Mouse (Mus musculus) liver, postnatal 0 days (tissue): Measurements from ENCODE around the gene Gramd1a. TPM values are rescaled to one million over a fixed set of nuclear protein-coding genes. Genes with fewer than 3 reads are reported as not detected.
A peak's percentile ranks its signal among the peaks of the same experiment; 100 is the strongest.

ENCODE experiments used
- ATAC-seq: fragments of 200-750 bp; cut with Nextera tagmentation; 2 replicates; pipeline ENCODE4 v1.8.0; 2017; ENCODE audit warnings: mild to moderate bottlenecking, moderate library complexity
- DNase-seq: peaks from one replicate; pipeline ENCODE4 v3.0.0-alpha.2; 2016
- H3K27ac ChIP-seq: fragments of 300-500 bp; sonication (generic); 2 replicates; pipeline ENCODE4 v1.5.1; 2014; ENCODE audit warnings: antibody characterized with exemption, moderate library complexity, mild to moderate bottlenecking, low read depth
- H3K27me3 ChIP-seq: fragments of 300-500 bp; sonication (generic); 2 replicates; pipeline ENCODE4 v1.6.1; 2014; ENCODE audit warnings: low read length, control low read depth, mixed read lengths; ENCODE audit not compliant: insufficient read depth
- H3K36me3 ChIP-seq: fragments of 300-500 bp; sonication (generic); replicated peaks from 2 replicates; pipeline ENCODE4 v1.6.1; 2014; ENCODE audit warnings: mild to moderate bottlenecking, control low read depth, low read length, moderate library complexity, mixed read lengths; ENCODE audit not compliant: insufficient read depth
- H3K4me1 ChIP-seq: fragments of 300-500 bp; sonication (generic); 2 replicates; pipeline ENCODE4 v1.6.1; 2014; ENCODE audit warnings: antibody characterized with exemption, mild to moderate bottlenecking, control low read depth; ENCODE audit not compliant: insufficient read depth
- H3K4me2 ChIP-seq: fragments of 300-500 bp; sonication (generic); 2 replicates; pipeline ENCODE4 v1.6.1; 2014; ENCODE audit warnings: low read depth, mild to moderate bottlenecking, low read length, moderate library complexity, mixed read lengths
- H3K4me3 ChIP-seq: fragments of 300-500 bp; sonication (generic); 2 replicates; pipeline ENCODE4 v1.5.1; 2014; ENCODE audit warnings: low read depth, low read length
- H3K9ac ChIP-seq: fragments of 300-500 bp; sonication (generic); replicated peaks from 2 replicates; pipeline ENCODE4 v1.6.1; 2014; ENCODE audit warnings: mild to moderate bottlenecking, moderate library complexity
- H3K9me3 ChIP-seq: fragments of 300-500 bp; sonication (generic); 2 replicates; pipeline ENCODE4 v1.6.1; 2016; ENCODE audit warnings: mild to moderate bottlenecking, control low read depth, low read length, mixed read lengths
- CTCF ChIP-seq: sonication (generic); IDR thresholded peaks from 2 replicates; pipeline ENCODE4 v1.5.1; 2016; ENCODE audit warnings: antibody characterized with exemption, low read depth
- EP300 ChIP-seq: IDR thresholded peaks from 2 replicates; pipeline ENCODE4 v1.6.1; 2016; ENCODE audit warnings: antibody characterized with exemption, low read depth, mild to moderate bottlenecking
- WGBS: fragments of 180-500 bp; shearing (Covaris S2); extraction: QIAGEN DNeasy Blood & Tissue Kit; methylation state at CpG from one replicate; pipeline ENCODE4 v1.1.7; 2014; ENCODE audit not compliant: insufficient replicate concordance; 5-methylcytosine and 5-hydroxymethylcytosine counted together
- polyA plus RNA-seq: library from polyadenylated mRNA; unstranded; fragments of >200 nt; fragmentation: Nextera tagmentation; extraction: Ambion mirVana; gene quantifications from 2 replicates; pipeline ENCODE4 v1.2.1, GENCODE M21; 2015

Gene Gramd1a
- polyA plus RNA-seq, 1 experiment from 2014 or later = 8.9 TPM

DNA sequence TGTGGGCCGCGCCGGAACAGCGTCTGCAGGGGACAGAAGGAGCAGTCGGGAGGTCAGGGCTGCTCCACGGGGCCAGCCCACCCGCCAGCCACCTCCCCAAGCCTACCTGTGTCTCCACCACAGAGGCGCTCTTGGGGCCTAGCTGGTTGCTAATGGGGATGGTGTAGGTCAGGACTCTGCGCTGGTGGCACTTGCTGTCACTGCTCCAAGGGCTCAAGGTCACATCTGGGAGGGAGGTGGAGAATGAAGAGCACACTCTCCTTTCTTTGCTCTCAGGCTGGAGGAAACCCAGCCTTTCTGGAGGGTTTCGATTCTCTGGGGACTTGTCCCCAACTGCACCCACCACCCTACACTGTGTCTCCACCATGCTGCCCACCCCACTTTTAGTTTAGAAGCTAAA, 20.0 kb downstream of the Gramd1a start:
- no peak for TF ChIP-seq CTCF
- no peak for TF ChIP-seq EP300
- no peak overlapping the region for H3K4me2 ChIP-seq
- H3K27ac ChIP-seq = no peak overlapping the region
- ATAC-seq (no peak), DNase-seq (no peak)
- no peaks in the 10 kb centered on the region for H3K4me1 ChIP-seq
- H3K36me3 ChIP-seq = peaks cover 96% of the 10 kb centered on the region
- H3K27me3 ChIP-seq = no peaks in the 10 kb centered on the region
- H3K9me3 ChIP-seq = no peaks in the 10 kb centered on the region
- H3K9ac ChIP-seq = no peak overlapping the region
- no peak overlapping the region for H3K4me3 ChIP-seq
- 79% methylated on average over 10 of the region's 10 CpGs for WGBS

GRCm38 (mm10) chr7:31131866-31132265, 23.8 kb downstream of the Gramd1a start:
- no peak for DNase-seq
- Histone ChIP-seq H3K4me1 (0 out of 2 replicates have a peak, but pooled peaks cover 5% of the 10 kb centered on the region), H3K4me3 (no peak overlapping the region), H3K9ac (no peak overlapping the region), H3K36me3 (peaks cover 72% of the 10 kb centered on the region), H3K27ac (no peak overlapping the region), H3K9me3 (no peaks in the 10 kb centered on the region), H3K27me3 (peaks cover 10% of the 10 kb centered on the region), H3K4me2 (no peak overlapping the region)
- 79% methylated on average over 4 of the region's 4 CpGs for WGBS
- TF ChIP-seq CTCF = no peak
- no peak for TF ChIP-seq EP300
- ATAC-seq = no peak

DNA sequence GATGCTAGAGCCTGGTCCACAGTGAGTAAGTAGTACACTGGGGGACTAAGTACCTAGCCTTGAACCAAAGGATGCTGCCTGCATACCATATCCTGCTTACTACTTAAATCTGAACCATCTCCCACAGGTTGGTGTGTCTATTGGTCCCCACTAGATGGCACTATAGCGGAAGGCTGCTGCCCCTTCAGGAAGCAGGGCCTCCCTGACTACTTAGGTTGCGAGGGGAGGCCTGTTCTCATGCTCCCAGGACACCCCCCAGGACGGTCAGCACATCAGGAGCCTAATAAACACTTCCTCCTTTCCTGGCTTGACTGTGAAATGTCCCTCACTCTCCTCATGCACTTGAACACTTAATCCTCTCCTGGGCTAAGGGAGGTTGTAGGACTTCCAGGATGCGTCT, 24.9 kb downstream of the Gramd1a start:
- Histone ChIP-seq H3K27ac (no peak overlapping the region), H3K4me1 (peaks cover 11% of the 10 kb centered on the region; the same call in 1 of the 2 replicates), H3K27me3 (peaks cover 19% of the 10 kb centered on the region), H3K9me3 (no peaks in the 10 kb centered on the region), H3K36me3 (peaks cover 62% of the 10 kb centered on the region), H3K4me3 (no peak overlapping the region), H3K4me2 (no peak overlapping the region), H3K9ac (no peak overlapping the region)
- WGBS = 36% methylated on average over 4 of the region's 4 CpGs
- DNase-seq (peak; percentile 51), ATAC-seq (peak; percentile 46; the same call in 1 of the 2 replicates)
- TF ChIP-seq EP300 (no peak), CTCF (peak; percentile 87)

DNA sequence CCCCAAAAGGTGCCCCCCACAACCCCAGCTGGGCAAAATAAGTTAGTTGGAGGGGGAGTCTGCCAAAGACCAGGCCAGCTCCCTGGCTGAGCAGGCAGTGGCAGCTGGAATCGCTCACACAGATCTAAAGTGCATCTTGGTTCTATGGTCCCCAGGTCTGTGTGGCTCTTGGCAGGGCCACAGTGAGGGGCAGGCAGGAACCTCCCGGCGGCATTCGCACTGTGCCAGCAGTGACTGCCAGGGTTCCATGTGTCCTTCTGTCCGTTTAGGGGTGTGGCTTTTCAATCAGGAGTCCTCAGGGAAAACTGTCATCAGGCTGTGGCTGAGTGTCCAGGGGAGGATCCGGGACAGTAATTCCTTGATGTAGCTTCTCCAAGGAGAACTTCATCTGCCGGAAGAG, 25.5 kb downstream of the Gramd1a start:
- Histone ChIP-seq H3K9ac (no peak overlapping the region), H3K4me2 (no peak overlapping the region), H3K4me1 (peaks cover 11% of the 10 kb centered on the region; the same call in 1 of the 2 replicates), H3K4me3 (no peak overlapping the region), H3K9me3 (no peaks in the 10 kb centered on the region), H3K36me3 (peaks cover 56% of the 10 kb centered on the region), H3K27ac (no peak overlapping the region), H3K27me3 (peaks cover 25% of the 10 kb centered on the region)
- 91% methylated on average over 7 of the region's 7 CpGs for WGBS
- TF ChIP-seq CTCF (no peak), EP300 (no peak)
- ATAC-seq = no peak
- DNase-seq = no peak

GRCm38 (mm10) chr7:31128157-31128705, 27.5 kb downstream of the Gramd1a start:
- H3K9ac ChIP-seq = no peak overlapping the region
- H3K27me3 ChIP-seq = peaks cover 30% of the 10 kb centered on the region
- no peaks in the 10 kb centered on the region for H3K9me3 ChIP-seq
- H3K36me3 ChIP-seq = peaks cover 37% of the 10 kb centered on the region
- H3K4me1 ChIP-seq = peaks cover 11% of the 10 kb centered on the region; the same call in 1 of the 2 replicates
- H3K27ac ChIP-seq = no peak overlapping the region
- WGBS = 72% methylated on average over 9 of the region's 9 CpGs
- no peak for ATAC-seq
- no peak overlapping the region for H3K4me2 ChIP-seq
- TF ChIP-seq CTCF = no peak
- TF ChIP-seq EP300 = no peak
- H3K4me3 ChIP-seq = no peak overlapping the region
- no peak for DNase-seq

GRCm38 (mm10) chr7:31126851-31127724, 28.6 kb downstream of the Gramd1a start, which contains the start of gene Scn1b:
Gene Scn1b (minus strand): TSS chr7:31127003.
- H3K9me3 ChIP-seq = no peaks in the 10 kb centered on the region
- H3K9ac ChIP-seq = peak within 1 kb of the TSS; percentile 51
- DNase-seq (peak; percentile 51), ATAC-seq (peak; percentile 67)
- no peak within 1 kb of the TSS for H3K27ac ChIP-seq
- H3K4me2 ChIP-seq = peak within 1 kb of the TSS; percentile 78
- peaks cover 25% of the 10 kb centered on the region for H3K36me3 ChIP-seq
- H3K4me3 ChIP-seq = peak within 1 kb of the TSS; percentile 47
- H3K27me3 ChIP-seq = peaks cover 30% of the 10 kb centered on the region
- WGBS = 3% methylated on average over 28 of the region's 60 CpGs
- TF ChIP-seq CTCF (no peak), EP300 (no peak)
- peaks cover 11% of the 10 kb centered on the region; the same call in 1 of the 2 replicates for H3K4me1 ChIP-seq
